Mouse (Mus musculus): ENCODE results near the gene Fis1. TPM values are rescaled to one million over a fixed set of nuclear protein-coding genes. Genes with fewer than 3 reads are reported as not detected.

The Fis1 gene
- polyA plus RNA-seq (2014; fragmentation: Nextera tagmentation; extraction: Ambion mirVana): 306 and 314 TPM in 2 replicates

GRCm38 (mm10) chr5:136953015-136953414, at the start of gene Fis1:
Gene Fis1 (plus strand): TSS chr5:136953275.
- peak; percentile 100 for ATAC-seq (ENCODE audit: insufficient read depth)
- DNase-seq: peak; percentile 100
- Histone ChIP-seq H3K36me3 (ENCODE audit: insufficient read depth) (peaks cover 7% of the 10 kb centered on the region; the same call in 1 of the 2 replicates), H3K9me3 (ENCODE audit: low read depth, low read length) (no peaks in the 10 kb centered on the region), H3K27me3 (ENCODE audit: insufficient read depth, low read length) (no peaks in the 10 kb centered on the region), H3K4me1 (ENCODE audit: insufficient read depth) (peaks cover 5% of the 10 kb centered on the region; the same call in 1 of the 2 replicates), H3K9ac (peak within 1 kb of the TSS; percentile 70), H3K27ac (ENCODE audit: low read depth) (peak within 1 kb of the TSS; percentile 64; the same call in 1 of the 2 replicates), H3K4me2 (peak within 1 kb of the TSS; percentile 75), H3K4me3 (ENCODE audit: low read depth, low read length) (peak within 1 kb of the TSS; percentile 67)
- WGBS: under 1% methylated on average over 23 of the region's 23 CpGs
- TF ChIP-seq CTCF (IDR thresholded peaks at IDR 0.05; ENCODE audit: low read depth): no peak

GRCm38 (mm10) chr5:136904621-136905020, 48.5 kb upstream of the Fis1 start:
- no peaks in the 10 kb centered on the region for H3K9me3 ChIP-seq (ENCODE audit: low read depth, low read length)
- H3K4me1 ChIP-seq (ENCODE audit: insufficient read depth): no peaks in the 10 kb centered on the region
- WGBS: 63% methylated on average over 3 of the region's 3 CpGs
- no peak overlapping the region for H3K9ac ChIP-seq
- DNase-seq: no peak
- H3K4me2 ChIP-seq: no peak overlapping the region
- no peaks in the 10 kb centered on the region for H3K36me3 ChIP-seq (ENCODE audit: insufficient read depth)
- H3K4me3 ChIP-seq (ENCODE audit: low read depth, low read length): no peak overlapping the region
- ATAC-seq (ENCODE audit: insufficient read depth): no peak
- no peak overlapping the region for H3K27ac ChIP-seq (ENCODE audit: low read depth)
- no peak for TF ChIP-seq CTCF (IDR thresholded peaks at IDR 0.05; ENCODE audit: low read depth)
- no peaks in the 10 kb centered on the region for H3K27me3 ChIP-seq (ENCODE audit: insufficient read depth, low read length)

GRCm38 (mm10) chr5:136905630-136906029, 47.4 kb upstream of the Fis1 start:
- Histone ChIP-seq H3K27me3 (ENCODE audit: insufficient read depth, low read length) (no peaks in the 10 kb centered on the region), H3K4me1 (ENCODE audit: insufficient read depth) (no peaks in the 10 kb centered on the region), H3K4me3 (ENCODE audit: low read depth, low read length) (no peak overlapping the region), H3K4me2 (no peak overlapping the region), H3K9me3 (ENCODE audit: low read depth, low read length) (no peaks in the 10 kb centered on the region), H3K36me3 (ENCODE audit: insufficient read depth) (no peaks in the 10 kb centered on the region), H3K27ac (ENCODE audit: low read depth) (no peak overlapping the region), H3K9ac (no peak overlapping the region)
- peak; percentile 50 for TF ChIP-seq CTCF (IDR thresholded peaks at IDR 0.05; ENCODE audit: low read depth)
- DNase-seq (peak; percentile 59), ATAC-seq (ENCODE audit: insufficient read depth) (no peak)
- WGBS: 45% methylated on average over 7 of the region's 7 CpGs

GRCm38 (mm10) chr5:136907587-136907986, 45.5 kb upstream of the Fis1 start:
- peak overlapping the region; percentile 69 for H3K4me3 ChIP-seq (ENCODE audit: low read depth, low read length)
- H3K27me3 ChIP-seq (ENCODE audit: insufficient read depth, low read length): no peaks in the 10 kb centered on the region
- no peaks in the 10 kb centered on the region for H3K4me1 ChIP-seq (ENCODE audit: insufficient read depth)
- no peak for DNase-seq
- H3K9ac ChIP-seq: 0 out of 2 replicates have a peak overlapping the region, but pooled peaks have one; percentile 61
- H3K36me3 ChIP-seq (ENCODE audit: insufficient read depth): peaks cover 18% of the 10 kb centered on the region
- 38% methylated on average over 9 of the region's 9 CpGs for WGBS
- TF ChIP-seq CTCF (IDR thresholded peaks at IDR 0.05; ENCODE audit: low read depth): no peak
- peak overlapping the region; percentile 62 for H3K4me2 ChIP-seq
- no peaks in the 10 kb centered on the region for H3K9me3 ChIP-seq (ENCODE audit: low read depth, low read length)
- no peak overlapping the region for H3K27ac ChIP-seq (ENCODE audit: low read depth)
- ATAC-seq (ENCODE audit: insufficient read depth): 0 out of 2 replicates have a peak, but pooled peaks have one; percentile 1

- peaks cover 23% of the 10 kb centered on the region for H3K36me3 ChIP-seq (ENCODE audit: insufficient read depth)
- DNase-seq: peak; percentile 97
- TF ChIP-seq CTCF (IDR thresholded peaks at IDR 0.05; ENCODE audit: low read depth): no peak
- H3K4me3 ChIP-seq (ENCODE audit: low read depth, low read length): peak within 1 kb of the TSS; percentile 69
- ATAC-seq (ENCODE audit: insufficient read depth): peak; percentile 94
- no peak within 1 kb of the TSS for H3K27ac ChIP-seq (ENCODE audit: low read depth)
- H3K4me1 ChIP-seq (ENCODE audit: insufficient read depth): no peaks in the 10 kb centered on the region
- no peaks in the 10 kb centered on the region for H3K27me3 ChIP-seq (ENCODE audit: insufficient read depth, low read length)
- H3K9me3 ChIP-seq (ENCODE audit: low read depth, low read length): no peaks in the 10 kb centered on the region
- 10% methylated on average over 32 of the region's 32 CpGs for WGBS
- peak within 1 kb of the TSS; percentile 62 for H3K4me2 ChIP-seq
- peak within 1 kb of the TSS; percentile 61 for H3K9ac ChIP-seq
Measured at GRCm38 (mm10) chr5:136907991-136908857, 44.9 kb upstream of the Fis1 start, which contains the start of gene Ift22. Gene Ift22 (plus strand): TSS chr5:136908150.

GRCm38 (mm10) chr5:136914183-136914582, 38.9 kb upstream of the Fis1 start:
- Histone ChIP-seq H3K36me3 (ENCODE audit: insufficient read depth) (peaks cover 24% of the 10 kb centered on the region), H3K9me3 (ENCODE audit: low read depth, low read length) (no peaks in the 10 kb centered on the region), H3K4me1 (ENCODE audit: insufficient read depth) (no peaks in the 10 kb centered on the region), H3K27me3 (ENCODE audit: insufficient read depth, low read length) (no peaks in the 10 kb centered on the region), H3K4me3 (ENCODE audit: low read depth, low read length) (no peak overlapping the region), H3K4me2 (no peak overlapping the region), H3K9ac (no peak overlapping the region), H3K27ac (ENCODE audit: low read depth) (no peak overlapping the region)
- 82% methylated on average over 3 of the region's 3 CpGs for WGBS
- no peak for DNase-seq
- TF ChIP-seq CTCF (IDR thresholded peaks at IDR 0.05; ENCODE audit: low read depth): no peak
- no peak for ATAC-seq (ENCODE audit: insufficient read depth)

GRCm38 (mm10) chr5:136917613-136918242, 35.3 kb upstream of the Fis1 start:
- H3K9me3 ChIP-seq (ENCODE audit: low read depth, low read length): no peaks in the 10 kb centered on the region
- no peak overlapping the region for H3K4me3 ChIP-seq (ENCODE audit: low read depth, low read length)
- H3K4me1 ChIP-seq (ENCODE audit: insufficient read depth): no peaks in the 10 kb centered on the region
- DNase-seq: no peak
- no peak for TF ChIP-seq CTCF (IDR thresholded peaks at IDR 0.05; ENCODE audit: low read depth)
- H3K36me3 ChIP-seq (ENCODE audit: insufficient read depth): peaks cover 6% of the 10 kb centered on the region; the same call in 1 of the 2 replicates
- no peak overlapping the region for H3K4me2 ChIP-seq
- WGBS: 94% methylated on average over 8 of the region's 8 CpGs
- no peaks in the 10 kb centered on the region for H3K27me3 ChIP-seq (ENCODE audit: insufficient read depth, low read length)
- no peak for ATAC-seq (ENCODE audit: insufficient read depth)
- no peak overlapping the region for H3K9ac ChIP-seq
- H3K27ac ChIP-seq (ENCODE audit: low read depth): no peak overlapping the region
